Mouse (Mus musculus) kidney, postnatal 0 days (tissue): ENCODE measurements around the gene Gm17018. TPM values are rescaled to one million over a fixed set of nuclear protein-coding genes. Genes with fewer than 3 reads are reported as not detected.
A peak's percentile ranks its signal among the peaks of the same experiment; 100 is the strongest.

Source experiments
- ATAC-seq: fragments of 200-750 bp; cut with Nextera tagmentation; replicated peaks from 2 replicates; pipeline ENCODE4 v1.8.0; 2017; ENCODE audit warnings: low read depth, moderate number of reproducible peaks, moderate TSS enrichment, moderate library complexity; ENCODE audit not compliant: low FRiP score
- DNase-seq: peaks from one replicate; pipeline ENCODE4 v3.0.0-alpha.2; 2016; ENCODE audit warnings: low spot score
- H3K27ac ChIP-seq: fragments of 300-500 bp; sonication (generic); 2 replicates; pipeline ENCODE4 v1.5.1; 2014; ENCODE audit warnings: mild to moderate bottlenecking
- H3K27me3 ChIP-seq: fragments of 300-500 bp; sonication (generic); 2 replicates; pipeline ENCODE4 v1.6.1; 2014; ENCODE audit warnings: low read length, mixed read lengths; ENCODE audit not compliant: insufficient read depth
- H3K36me3 ChIP-seq: fragments of 300-500 bp; sonication (generic); 2 replicates; pipeline ENCODE4 v1.6.1; 2014; ENCODE audit warnings: low read length, mixed read lengths; ENCODE audit not compliant: insufficient read depth
- H3K4me1 ChIP-seq: fragments of 300-500 bp; sonication (generic); replicated peaks from 2 replicates; pipeline ENCODE4 v1.6.1; 2014; ENCODE audit warnings: antibody characterized with exemption, low read length, mixed read lengths; ENCODE audit not compliant: insufficient read depth
- H3K4me2 ChIP-seq: fragments of 300-500 bp; sonication (generic); 2 replicates; pipeline ENCODE4 v1.6.1; 2014; ENCODE audit warnings: mild to moderate bottlenecking, low read length, moderate library complexity, mixed read lengths
- H3K4me3 ChIP-seq: fragments of 300-500 bp; sonication (generic); replicated peaks from 2 replicates; pipeline ENCODE4 v1.5.1; 2014; ENCODE audit warnings: low read depth, low read length
- H3K9ac ChIP-seq: fragments of 300-500 bp; sonication (generic); 2 replicates; pipeline ENCODE4 v1.6.1; 2014; ENCODE audit warnings: low read depth, low read length
- H3K9me3 ChIP-seq: fragments of 300-500 bp; sonication (generic); replicated peaks from 2 replicates; pipeline ENCODE4 v1.6.1; 2016; ENCODE audit warnings: low read length, inconsistent platforms, mixed read lengths
- CTCF ChIP-seq: IDR thresholded peaks from 2 replicates; pipeline ENCODE4 v1.5.1; 2016; ENCODE audit warnings: antibody characterized with exemption, low read depth, mild to moderate bottlenecking, moderate library complexity
- WGBS: fragments of 180-500 bp; shearing (Covaris S2); extraction: QIAGEN DNeasy Blood & Tissue Kit; methylation state at CpG from one replicate; pipeline ENCODE4 v1.1.7; 2014; 5-methylcytosine and 5-hydroxymethylcytosine counted together
- polyA plus RNA-seq: library from polyadenylated mRNA; unstranded; fragments of >200 nt; fragmentation: Nextera tagmentation; extraction: Ambion mirVana; gene quantifications from 2 replicates; pipeline ENCODE4 v1.2.1, GENCODE M21; 2015

Gene Gm17018
- polyA plus RNA-seq, 1 experiment from 2014 or later = 49.2 TPM

DNA sequence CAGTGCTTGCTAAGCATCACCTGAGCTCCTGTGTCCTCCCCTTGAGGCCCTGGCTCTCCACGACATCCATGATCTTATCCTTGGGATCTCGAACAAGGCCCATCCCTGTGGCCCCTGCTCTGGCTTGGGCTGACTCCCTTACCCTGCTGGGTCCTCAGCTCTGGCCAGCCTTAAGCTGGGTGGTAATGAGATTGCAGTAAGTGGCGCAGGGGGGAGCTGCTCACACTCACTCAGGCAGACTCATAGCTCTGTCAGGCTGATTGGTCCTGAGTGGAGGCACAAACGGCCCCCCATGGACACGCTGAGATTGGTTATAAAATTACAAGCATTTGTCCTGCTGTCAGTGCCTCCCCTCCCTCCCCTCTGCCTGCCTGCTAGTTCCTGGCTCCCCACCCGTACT lies 24.5 kb upstream of the Gm17018 start:
- ATAC-seq = no peak
- no peaks in the 10 kb centered on the region for H3K9me3 ChIP-seq
- no peak overlapping the region for H3K4me2 ChIP-seq
- TF ChIP-seq CTCF = no peak
- H3K4me3 ChIP-seq = no peak overlapping the region
- peaks cover 9% of the 10 kb centered on the region; the same call in 1 of the 2 replicates for H3K27me3 ChIP-seq
- H3K4me1 ChIP-seq = no peaks in the 10 kb centered on the region; the same call in 1 of the 2 replicates
- no peak for DNase-seq
- no peaks in the 10 kb centered on the region for H3K36me3 ChIP-seq
- H3K9ac ChIP-seq = no peak overlapping the region
- H3K27ac ChIP-seq = no peak overlapping the region
- WGBS = 42% methylated on average over 6 of the region's 6 CpGs

DNA sequence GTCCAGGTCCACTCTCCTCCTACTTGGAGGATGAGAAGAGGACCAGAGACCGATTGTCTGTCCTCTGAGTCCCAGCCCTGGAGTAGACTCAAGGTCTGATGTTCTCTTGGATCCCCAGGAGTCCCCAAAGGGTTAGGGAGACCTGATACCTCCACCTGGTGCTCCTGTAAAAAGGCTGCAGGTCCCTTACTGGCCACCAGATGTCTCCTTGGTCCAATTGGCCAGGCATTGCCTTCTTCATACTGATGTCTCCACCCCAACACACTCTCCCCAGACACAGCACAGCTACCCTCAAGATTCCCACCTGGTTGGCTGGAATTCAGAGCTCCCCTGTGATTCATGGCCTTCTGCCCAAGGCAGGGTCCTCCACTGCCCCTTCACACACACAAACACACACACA lies 22.9 kb upstream of the Gm17018 start:
- no peak overlapping the region for H3K4me3 ChIP-seq
- H3K27ac ChIP-seq = no peak overlapping the region
- no peak overlapping the region for H3K4me2 ChIP-seq
- DNase-seq (peak; percentile 74), ATAC-seq (no peak)
- WGBS = 67% methylated on average over 1 of the region's 1 CpGs
- H3K9ac ChIP-seq = no peak overlapping the region
- no peaks in the 10 kb centered on the region for H3K9me3 ChIP-seq
- peak; percentile 77 for TF ChIP-seq CTCF
- no peaks in the 10 kb centered on the region for H3K36me3 ChIP-seq
- no peaks in the 10 kb centered on the region; the same call in 1 of the 2 replicates for H3K4me1 ChIP-seq
- peaks cover 20% of the 10 kb centered on the region; the same call in 1 of the 2 replicates for H3K27me3 ChIP-seq

DNA sequence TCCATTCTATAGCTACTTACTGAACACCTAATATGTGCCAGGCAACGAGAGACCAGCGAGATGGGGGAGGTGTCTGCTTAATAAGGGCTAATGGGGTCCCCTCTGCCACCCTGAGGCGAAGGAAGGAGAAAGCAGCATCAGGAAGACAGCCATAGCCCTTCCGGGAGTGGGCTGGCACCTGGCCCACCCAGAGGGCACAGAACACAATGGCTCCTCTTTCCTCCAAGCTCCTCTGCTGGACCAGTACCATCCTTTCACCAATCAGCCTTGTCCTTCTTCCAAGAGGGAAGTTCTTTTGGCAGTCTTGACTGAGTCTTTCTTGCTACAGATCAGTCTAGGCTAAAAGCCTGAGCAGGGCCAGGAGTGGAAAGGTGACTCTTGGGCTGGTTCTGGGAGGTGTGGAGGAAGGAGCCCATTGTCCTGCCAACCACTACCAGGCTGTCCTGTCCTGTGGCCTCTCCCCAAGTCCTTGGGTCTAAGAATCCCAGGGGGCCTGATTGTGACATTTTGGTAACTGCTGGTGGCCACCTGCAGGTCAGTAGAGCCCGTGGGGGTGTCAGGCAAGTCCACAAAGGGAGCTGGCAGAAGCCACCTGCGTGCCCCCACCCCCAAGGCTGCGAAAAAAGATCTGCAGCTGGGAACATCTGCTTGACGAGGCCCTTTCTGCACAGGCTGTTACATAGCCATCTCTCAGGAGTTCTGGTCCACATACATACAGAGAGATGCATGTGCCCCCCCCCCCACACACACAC lies 19.6 kb upstream of the Gm17018 start:
- Histone ChIP-seq H3K4me1 (peaks cover 12% of the 10 kb centered on the region), H3K4me2 (peak overlapping the region; percentile 68), H3K9me3 (no peaks in the 10 kb centered on the region), H3K27ac (no peak overlapping the region), H3K9ac (no peak overlapping the region), H3K27me3 (peaks cover 26% of the 10 kb centered on the region), H3K36me3 (no peaks in the 10 kb centered on the region), H3K4me3 (peak overlapping the region; percentile 33)
- no peak for TF ChIP-seq CTCF
- WGBS = 32% methylated on average over 8 of the region's 8 CpGs
- no peak for ATAC-seq
- DNase-seq = no peak

DNA sequence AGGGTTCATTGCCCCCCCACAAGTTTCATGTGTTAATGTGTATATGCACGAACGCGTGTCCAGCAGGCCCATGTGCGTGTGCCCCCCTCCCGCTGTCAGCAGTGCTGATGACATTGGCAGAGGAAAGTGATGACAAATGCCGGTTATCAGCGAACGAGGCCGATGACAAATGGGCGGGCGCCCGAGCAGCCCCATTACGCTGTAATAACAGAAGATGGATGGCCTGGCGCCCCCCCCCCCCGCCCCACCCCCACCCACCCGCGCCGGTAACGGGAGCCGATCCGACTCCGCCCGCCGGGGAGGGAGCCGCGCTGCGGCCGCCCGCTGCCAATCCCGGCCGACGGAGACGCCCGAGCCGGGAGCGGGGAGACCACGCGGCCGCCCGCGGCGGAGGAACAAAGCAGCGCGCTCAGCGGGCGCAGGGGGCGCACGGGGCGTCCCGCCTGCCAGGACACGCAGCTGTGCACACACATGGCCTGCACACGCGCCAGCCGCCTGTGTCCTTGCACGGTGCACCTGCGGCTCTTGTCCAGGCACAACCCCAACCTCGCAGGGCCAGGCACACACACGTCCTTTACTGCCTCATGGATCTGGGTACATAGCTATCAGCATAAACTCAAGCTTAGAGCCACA lies 18.9 kb upstream of the Gm17018 start:
- H3K4me3 ChIP-seq = peak overlapping the region; percentile 33
- DNase-seq (peak; percentile 42), ATAC-seq (peak; percentile 8; the same call in 1 of the 2 replicates)
- no peaks in the 10 kb centered on the region for H3K36me3 ChIP-seq
- peaks cover 26% of the 10 kb centered on the region for H3K27me3 ChIP-seq
- H3K9me3 ChIP-seq = no peaks in the 10 kb centered on the region
- H3K9ac ChIP-seq = peak overlapping the region; percentile 23; the same call in 1 of the 2 replicates
- TF ChIP-seq CTCF = peak; percentile 8; the same call in 1 of the 2 replicates
- H3K4me1 ChIP-seq = peaks cover 12% of the 10 kb centered on the region
- 2% methylated on average over 30 of the region's 58 CpGs for WGBS
- peak overlapping the region; percentile 68 for H3K4me2 ChIP-seq
- no peak overlapping the region for H3K27ac ChIP-seq

DNA sequence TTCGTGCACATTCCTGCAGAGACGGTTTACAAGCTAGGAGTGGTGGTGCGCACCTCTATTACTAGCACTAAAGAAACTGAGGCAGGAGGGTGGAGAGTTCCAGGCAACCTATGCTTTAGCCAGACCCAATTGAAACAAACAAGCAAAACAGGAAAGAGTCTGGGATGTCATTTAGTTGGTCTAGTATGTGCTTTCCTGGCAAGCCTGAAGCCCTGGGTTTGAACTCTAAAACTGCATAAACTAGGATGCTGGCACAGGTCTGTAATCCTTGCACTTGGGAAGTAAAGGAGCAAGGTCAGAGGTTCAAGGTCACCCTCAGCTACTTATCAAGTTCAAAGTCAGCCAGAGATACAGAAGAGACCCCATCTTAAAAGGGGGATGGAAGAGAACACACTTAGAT lies 18.4 kb upstream of the Gm17018 start:
- H3K4me2 ChIP-seq = peak overlapping the region; percentile 68
- peaks cover 26% of the 10 kb centered on the region for H3K27me3 ChIP-seq
- no peaks in the 10 kb centered on the region for H3K9me3 ChIP-seq
- no peak for TF ChIP-seq CTCF
- no peak for ATAC-seq
- H3K27ac ChIP-seq = no peak overlapping the region
- peaks cover 12% of the 10 kb centered on the region for H3K4me1 ChIP-seq
- 23% methylated on average over 3 of the region's 3 CpGs for WGBS
- H3K4me3 ChIP-seq = peak overlapping the region; percentile 33; the same call in 1 of the 2 replicates
- H3K9ac ChIP-seq = no peak overlapping the region
- no peak for DNase-seq
- H3K36me3 ChIP-seq = no peaks in the 10 kb centered on the region

DNA sequence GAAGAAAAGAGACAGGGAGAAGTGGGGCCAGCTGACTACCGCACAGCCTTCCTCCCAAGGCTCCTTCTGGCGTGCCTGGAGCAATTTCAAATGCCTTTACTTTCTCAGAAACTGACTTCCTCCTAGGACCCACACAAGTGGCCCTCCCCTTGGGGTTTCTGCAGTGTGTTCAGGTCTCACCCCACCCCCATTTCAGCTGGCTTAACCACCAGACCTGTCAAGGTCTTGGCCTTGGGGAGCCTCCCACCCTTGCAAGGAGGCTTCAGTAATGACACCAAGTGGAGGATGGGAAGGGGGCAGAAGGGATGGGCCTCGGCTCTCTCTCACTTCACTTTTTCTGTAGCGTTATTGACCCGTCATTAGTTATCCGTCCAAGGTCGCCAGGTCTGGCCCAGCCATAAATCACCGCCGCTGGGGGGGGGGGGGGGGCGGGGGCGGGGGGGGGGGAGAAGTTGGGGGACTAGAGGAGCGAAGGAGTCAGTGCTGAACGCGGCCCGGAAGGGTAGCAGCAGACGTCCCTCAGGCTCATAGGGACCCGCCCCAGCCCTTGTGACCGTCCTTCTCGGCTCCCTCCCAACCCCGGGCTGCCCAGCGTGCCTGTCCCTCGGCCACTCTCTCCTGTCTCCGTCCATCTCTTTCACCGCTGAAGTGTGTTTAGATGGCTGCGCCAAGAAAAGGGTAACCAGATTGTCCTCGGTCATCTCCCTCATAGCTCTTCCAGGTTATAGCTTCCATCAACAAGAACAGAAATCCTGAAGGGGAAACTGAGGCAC lies 16.1 kb upstream of the Gm17018 start:
- Histone ChIP-seq H3K4me2 (peak overlapping the region; percentile 78), H3K9me3 (no peaks in the 10 kb centered on the region), H3K4me3 (peak overlapping the region; percentile 33), H3K36me3 (no peaks in the 10 kb centered on the region), H3K9ac (0 out of 2 replicates have a peak overlapping the region, but pooled peaks have one; percentile 35), H3K4me1 (peaks cover 13% of the 10 kb centered on the region), H3K27ac (no peak overlapping the region), H3K27me3 (peaks cover 26% of the 10 kb centered on the region)
- 2% methylated on average over 24 of the region's 26 CpGs for WGBS
- TF ChIP-seq CTCF = no peak
- DNase-seq = peak; percentile 50
- 0 out of 2 replicates have a peak, but pooled peaks have one; percentile 34 for ATAC-seq
